Mouse (Mus musculus): ENCODE data around the gene Ide. TPM values are rescaled to one million over a fixed set of nuclear protein-coding genes. Genes with fewer than 3 reads are reported as not detected.
A peak's percentile ranks its signal among the peaks of the same experiment; 100 is the strongest.
"Not testable (repeated sequence)": the region's sequence is repeated elsewhere in the genome, so short reads cannot be mapped to it uniquely, and the experiment has no call there.

The Ide gene
- polyA plus RNA-seq, 1 experiment: 94.3 TPM

GRCm38 (mm10) chr19:37242707-37243106 lies 94.9 kb downstream of the Ide start:
- H3K4me1 ChIP-seq (ENCODE audit: control insufficient read depth, insufficient read depth, low read length): peaks cover 14% of the 10 kb centered on the region
- H3K4me3 ChIP-seq (ENCODE audit: insufficient read depth, low read depth, low read length): no peak overlapping the region
- TF ChIP-seq POLR2A (IDR thresholded peaks at IDR 0.05; ENCODE audit: insufficient read depth, low read depth, low read length): no peak
- TF ChIP-seq CTCF (IDR thresholded peaks at IDR 0.05; ENCODE audit: insufficient read depth, low read depth, low read length): no peak
- no peak overlapping the region for H3K27ac ChIP-seq (ENCODE audit: insufficient read depth, low read depth, low read length)
- 47% methylated on average over 2 of the region's 2 CpGs for WGBS

- Histone ChIP-seq H3K27ac (ENCODE audit: insufficient read depth, low read depth, low read length) (no peak overlapping the region), H3K4me3 (ENCODE audit: insufficient read depth, low read depth, low read length) (no peak overlapping the region), H3K4me1 (ENCODE audit: control insufficient read depth, insufficient read depth, low read length) (peaks cover 10% of the 10 kb centered on the region)
- no peak for TF ChIP-seq POLR2A (IDR thresholded peaks at IDR 0.05; ENCODE audit: insufficient read depth, low read depth, low read length)
- TF ChIP-seq CTCF (IDR thresholded peaks at IDR 0.05; ENCODE audit: insufficient read depth, low read depth, low read length): no peak
- WGBS: 78% methylated on average over 5 of the region's 5 CpGs
Observed at GRCm38 (mm10) chr19:37241201-37241600, 96.5 kb downstream of the Ide start.

- no peak overlapping the region for H3K27ac ChIP-seq (ENCODE audit: insufficient read depth, low read depth, low read length)
- 50% methylated on average over 4 of the region's 4 CpGs for WGBS
- TF ChIP-seq POLR2A (IDR thresholded peaks at IDR 0.05; ENCODE audit: insufficient read depth, low read depth, low read length): no peak
- no peak for TF ChIP-seq CTCF (IDR thresholded peaks at IDR 0.05; ENCODE audit: insufficient read depth, low read depth, low read length)
- no peak overlapping the region for H3K4me3 ChIP-seq (ENCODE audit: insufficient read depth, low read depth, low read length)
- peaks cover 12% of the 10 kb centered on the region for H3K4me1 ChIP-seq (ENCODE audit: control insufficient read depth, insufficient read depth, low read length)
Observed at GRCm38 (mm10) chr19:37239096-37239495, 98.6 kb downstream of the Ide start.

GRCm38 (mm10) chr19:37238651-37239050 lies 99.0 kb downstream of the Ide start:
- no peak for TF ChIP-seq POLR2A (IDR thresholded peaks at IDR 0.05; ENCODE audit: insufficient read depth, low read depth, low read length)
- no peak for TF ChIP-seq CTCF (IDR thresholded peaks at IDR 0.05; ENCODE audit: insufficient read depth, low read depth, low read length)
- Histone ChIP-seq H3K27ac (ENCODE audit: insufficient read depth, low read depth, low read length) (no peak overlapping the region), H3K4me1 (ENCODE audit: control insufficient read depth, insufficient read depth, low read length) (peaks cover 16% of the 10 kb centered on the region), H3K4me3 (ENCODE audit: insufficient read depth, low read depth, low read length) (no peak overlapping the region)
- 25% methylated on average over 7 of the region's 7 CpGs for WGBS

- Histone ChIP-seq H3K4me3 (ENCODE audit: insufficient read depth, low read depth, low read length) (no peak overlapping the region), H3K27ac (ENCODE audit: insufficient read depth, low read depth, low read length) (no peak overlapping the region), H3K4me1 (ENCODE audit: control insufficient read depth, insufficient read depth, low read length) (peaks cover 19% of the 10 kb centered on the region)
- WGBS: 14% methylated on average over 15 of the region's 15 CpGs
- TF ChIP-seq POLR2A (IDR thresholded peaks at IDR 0.05; ENCODE audit: insufficient read depth, low read depth, low read length): no peak
- no peak for TF ChIP-seq CTCF (IDR thresholded peaks at IDR 0.05; ENCODE audit: insufficient read depth, low read depth, low read length)
Observed at GRCm38 (mm10) chr19:37237712-37238437, 99.8 kb downstream of the Ide start.

GRCm38 (mm10) chr19:37237306-37237705 lies 100.3 kb downstream of the Ide start:
- 78% methylated on average over 5 of the region's 5 CpGs for WGBS

GRCm38 (mm10) chr19:37235818-37236217 lies 101.8 kb downstream of the Ide start:
- Histone ChIP-seq H3K4me1 (ENCODE audit: control insufficient read depth, insufficient read depth, low read length) (peaks cover 19% of the 10 kb centered on the region), H3K27ac (ENCODE audit: insufficient read depth, low read depth, low read length) (no peak overlapping the region), H3K4me3 (ENCODE audit: insufficient read depth, low read depth, low read length) (no peak overlapping the region)
- 63% methylated on average over 8 of the region's 8 CpGs for WGBS
- no peak for TF ChIP-seq POLR2A (IDR thresholded peaks at IDR 0.05; ENCODE audit: insufficient read depth, low read depth, low read length)
- no peak for TF ChIP-seq CTCF (IDR thresholded peaks at IDR 0.05; ENCODE audit: insufficient read depth, low read depth, low read length)

More at GRCm38 (mm10) chr19:37237306-37237705, 100.3 kb downstream of the Ide start:
- no peak overlapping the region for H3K27ac ChIP-seq (ENCODE audit: insufficient read depth, low read depth, low read length)
- TF ChIP-seq CTCF (IDR thresholded peaks at IDR 0.05; ENCODE audit: insufficient read depth, low read depth, low read length) (no peak), POLR2A (IDR thresholded peaks at IDR 0.05; ENCODE audit: insufficient read depth, low read depth, low read length) (no peak)
- H3K4me1 ChIP-seq (ENCODE audit: control insufficient read depth, insufficient read depth, low read length): peaks cover 19% of the 10 kb centered on the region
- H3K4me3 ChIP-seq (ENCODE audit: insufficient read depth, low read depth, low read length): no peak overlapping the region

- TF ChIP-seq POLR2A (IDR thresholded peaks at IDR 0.05; ENCODE audit: insufficient read depth, low read depth, low read length) (no peak), CTCF (IDR thresholded peaks at IDR 0.05; ENCODE audit: insufficient read depth, low read depth, low read length) (no peak)
- H3K4me3 ChIP-seq (ENCODE audit: insufficient read depth, low read depth, low read length): peak overlapping the region; percentile 34
- peaks cover 19% of the 10 kb centered on the region for H3K4me1 ChIP-seq (ENCODE audit: control insufficient read depth, insufficient read depth, low read length)
- WGBS: 11% methylated on average over 63 of the region's 63 CpGs
- H3K27ac ChIP-seq (ENCODE audit: insufficient read depth, low read depth, low read length): no peak overlapping the region
Observed at GRCm38 (mm10) chr19:37233561-37234539, 103.8 kb downstream of the Ide start.

GRCm38 (mm10) chr19:37232598-37232997 lies 105.1 kb downstream of the Ide start:
- WGBS: 90% methylated on average over 9 of the region's 9 CpGs
- H3K27ac ChIP-seq (ENCODE audit: insufficient read depth, low read depth, low read length); H3K4me3 ChIP-seq (ENCODE audit: insufficient read depth, low read depth, low read length); H3K4me1 ChIP-seq (ENCODE audit: control insufficient read depth, insufficient read depth, low read length): not testable (repeated sequence)

Measured in olfactory bulb, adult 2 months (tissue).